Mouse (Mus musculus) T-helper 2 cell (primary cell): ENCODE measurements at regions not wholly inside any gene's neighbourhood (a gene's known extent, or its start where the extent isn't known, plus 50 kb on each side); places are given as distances from the start of the nearest gene placed in this dataset.
"Not testable (repeated sequence)": the region's sequence is repeated elsewhere in the genome, so short reads cannot be mapped to it uniquely, and the experiment has no call there.

Experiments
- in situ Hi-C: fragments of 300-600 bp; cut with MboI, MseI; formaldehyde crosslinking; loops from one replicate; pipeline ENCODE4 v1.15.1; 2025; ENCODE audit warnings: high pct_unique_total_duplicates

GRCm38 (mm10) chr2:100569891-100570290, 1054.6 kb upstream of the Rag2 start:
- in situ Hi-C loops = not testable (repeated sequence)

GRCm38 (mm10) chr2:100590643-100591042, 1033.9 kb upstream of the Rag2 start:
- in situ Hi-C loops = not testable (repeated sequence)

GRCm38 (mm10) chr2:100626183-100626582, 998.3 kb upstream of the Rag2 start:
- in situ Hi-C loops = not testable (repeated sequence)

- in situ Hi-C loops = not testable (repeated sequence)
Measured at GRCm38 (mm10) chr2:100652742-100653141, 971.8 kb upstream of the Rag2 start.

GRCm38 (mm10) chr2:100671384-100672039, 953.0 kb upstream of the Rag2 start:
- in situ Hi-C loops = not testable (repeated sequence)

DNA sequence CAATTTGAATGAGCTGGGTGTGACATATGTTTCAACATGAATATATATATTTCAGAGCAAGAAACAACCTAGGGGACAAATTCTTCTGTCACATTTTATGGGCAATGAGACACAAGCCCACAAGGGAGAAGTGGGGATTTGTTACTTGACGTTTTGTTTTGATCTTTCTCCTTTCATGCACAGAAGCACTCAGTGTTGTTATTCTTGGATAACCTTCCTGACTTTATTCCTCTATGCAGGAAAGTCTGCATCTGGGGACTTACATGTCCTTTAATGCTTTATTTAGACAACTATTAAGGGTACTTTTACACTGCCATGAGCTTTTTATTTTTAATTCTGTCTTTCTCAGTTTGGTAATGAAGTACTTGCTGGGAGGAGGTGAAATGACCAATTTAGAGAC, 916.1 kb upstream of the Rag2 start:
- in situ Hi-C loops = loop anchor here (5.0 kb wide), 1 partner anchor 106 kb away; no protein-coding TSS in a partner anchor

DNA sequence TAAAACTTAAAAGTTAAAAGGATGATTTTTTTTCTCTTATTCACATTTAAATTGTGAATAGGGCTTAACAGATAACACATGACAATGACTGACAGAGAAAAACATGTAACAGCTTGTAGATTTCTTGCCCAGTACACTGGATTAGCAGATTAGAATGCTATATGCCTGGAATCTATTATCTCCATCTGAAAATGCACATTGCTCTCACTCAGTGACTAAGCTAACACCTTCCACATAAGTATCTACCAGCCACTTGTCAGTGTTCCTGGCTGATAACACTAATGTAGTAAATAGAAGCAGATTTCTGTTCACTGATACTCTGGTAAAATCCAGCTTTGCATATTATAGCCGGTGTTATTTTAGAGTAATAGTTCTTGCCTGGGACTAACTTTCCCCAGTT, 881.2 kb upstream of the Rag2 start:
- in situ Hi-C loops = not testable (repeated sequence)

GRCm38 (mm10) chr2:100755033-100755432, 869.5 kb upstream of the Rag2 start:
- in situ Hi-C loops = not testable (repeated sequence)

GRCm38 (mm10) chr2:100785392-100785791, 839.1 kb upstream of the Rag2 start:
- in situ Hi-C loops = loop anchor here (25.0 kb wide), 1 partner anchor 98 kb away; no protein-coding TSS in a partner anchor

GRCm38 (mm10) chr2:100795578-100795977, 828.9 kb upstream of the Rag2 start:
- in situ Hi-C loops = loop anchor here (25.0 kb wide), 1 partner anchor 108 kb away; no protein-coding TSS in a partner anchor

DNA sequence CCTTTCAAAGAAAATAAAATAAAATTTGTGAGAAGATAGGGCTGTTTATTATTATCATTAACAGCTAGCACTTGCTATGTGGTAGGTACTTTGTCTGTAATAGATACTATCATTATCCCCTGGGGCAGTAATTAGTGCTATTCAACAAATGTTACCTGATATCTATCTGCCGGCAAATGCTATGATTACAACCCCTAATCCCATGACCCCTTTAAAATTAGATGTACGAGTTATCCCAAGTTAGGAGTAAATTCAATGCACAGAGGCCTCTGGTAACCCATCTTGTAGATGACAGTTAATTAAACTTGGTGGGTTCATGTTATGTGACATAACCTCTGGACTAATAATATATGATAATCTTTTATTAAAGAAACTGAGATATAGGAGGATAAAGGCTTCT, 827.7 kb upstream of the Rag2 start:
- in situ Hi-C loops = loop anchor here (25.0 kb wide), 1 partner anchor 110 kb away; no protein-coding TSS in a partner anchor

GRCm38 (mm10) chr2:100797502-100797901, 827.0 kb upstream of the Rag2 start:
- in situ Hi-C loops = loop anchor here (25.0 kb wide), 1 partner anchor 110 kb away; no protein-coding TSS in a partner anchor

GRCm38 (mm10) chr2:100812546-100812945, 812.0 kb upstream of the Rag2 start:
- in situ Hi-C loops = no loop called here

- in situ Hi-C loops = no loop called here
Measured at GRCm38 (mm10) chr2:100814613-100815258, 809.8 kb upstream of the Rag2 start.

GRCm38 (mm10) chr2:100834056-100834455, 790.5 kb upstream of the Rag2 start:
- in situ Hi-C loops = no loop called here

GRCm38 (mm10) chr2:100857772-100858171, 766.7 kb upstream of the Rag2 start:
- in situ Hi-C loops = no loop called here

- in situ Hi-C loops = no loop called here
Measured at GRCm38 (mm10) chr2:100865495-100865894, 759.0 kb upstream of the Rag2 start.
